21 mouse cellular contexts compared by ENCODE assay signal in the genomic region with DNA sequence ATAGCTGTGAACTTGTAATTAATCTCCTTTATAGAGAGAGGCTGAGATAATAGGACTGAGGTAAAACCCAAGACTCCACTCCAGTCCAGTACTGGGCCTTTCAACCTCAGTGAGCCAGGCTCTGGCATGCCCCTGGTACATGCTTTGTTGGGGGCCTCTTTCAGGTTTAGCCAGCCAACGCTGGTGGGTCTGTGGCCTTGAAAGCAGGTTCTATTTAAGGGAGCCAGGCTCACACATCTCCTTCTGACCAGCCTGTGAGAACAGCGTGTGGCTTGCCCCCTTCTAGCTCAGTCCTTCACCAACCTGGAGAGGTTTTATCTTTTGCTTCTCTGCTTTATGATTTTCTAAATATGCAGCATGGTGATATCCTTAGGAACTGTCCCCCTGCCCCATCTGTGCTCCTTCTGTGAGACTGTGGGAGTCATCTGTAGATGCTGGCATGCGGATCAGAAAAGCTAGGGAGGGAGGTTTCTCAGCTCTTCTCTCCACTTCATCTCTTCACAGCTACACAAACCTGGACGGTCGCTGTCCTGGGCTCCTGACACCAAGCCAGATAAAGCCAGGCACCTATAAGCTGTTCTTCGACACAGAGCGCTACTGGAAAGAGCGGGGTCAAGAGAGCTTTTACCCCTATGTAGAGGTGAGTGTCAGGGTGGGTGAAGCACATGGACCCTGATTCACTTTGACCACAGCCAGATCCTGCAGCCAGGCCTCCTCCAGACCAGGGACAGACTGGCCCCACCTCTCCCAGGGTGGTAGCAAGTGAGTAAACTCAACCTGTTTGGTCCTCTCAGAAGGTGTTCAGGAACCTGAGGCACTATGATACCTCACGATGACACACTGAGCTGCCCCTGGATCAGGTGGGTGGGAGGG. TPM values are rescaled to one million over a fixed set of nuclear protein-coding genes. Genes with fewer than 3 reads are reported as not detected.
DNase-seq lines count a peak whose midpoint lies in the region; ATAC-seq and TF ChIP-seq lines count a peak whose summit lies in the region.
"Had no signal": no experiment of that assay in that cellular context is flagged by ENCODE, and none has a peak within 500 bp of the region (broad histone marks: within the 10 kb centered on the region; RNA-seq: fewer than 3 reads in every experiment).

No protein-coding gene starts in this region.

- ATAC-seq in forebrain, postnatal 0 days = peak; percentile 66
- ATAC-seq in forebrain, embryonic 14.5 days = no peak
- no peak for ATAC-seq in liver, postnatal 0 days
- no peak for ATAC-seq in CD4-positive, CD25-positive, alpha-beta regulatory T cell, adult 4 months

- H3K9ac ChIP-seq in forebrain, postnatal 0 days = no peak overlapping the region
- no peak overlapping the region for H3K9ac ChIP-seq in forebrain, embryonic 14.5 days (ENCODE audit: low read length)
- peak overlapping the region; percentile 36 for H3K9ac ChIP-seq in liver, postnatal 0 days (replicated peaks)

- intact Hi-C loops in left cerebral cortex, postnatal 14 days (cut with DNase I) = no loop called here

- no peaks in the 10 kb centered on the region for H3K4me1 ChIP-seq in forebrain, postnatal 0 days (ENCODE audit: insufficient read depth)
- H3K4me1 ChIP-seq in forebrain, embryonic 14.5 days (ENCODE audit: control insufficient read depth, insufficient read depth, low read length) = no peaks in the 10 kb centered on the region
- no peaks in the 10 kb centered on the region for H3K4me1 ChIP-seq in liver, postnatal 0 days (ENCODE audit: insufficient read depth)

- H3K4me3 ChIP-seq in forebrain, postnatal 0 days (ENCODE audit: low read depth, low read length) = no peak overlapping the region
- no peak overlapping the region for H3K4me3 ChIP-seq in forebrain, embryonic 14.5 days (ENCODE audit: low read depth, low read length)
- H3K4me3 ChIP-seq in liver, postnatal 0 days (ENCODE audit: low read depth, low read length) = peak overlapping the region; percentile 34
- H3K4me3 ChIP-seq: midbrain, embryonic 10.5 days had no signal

- H3K9me3 ChIP-seq in forebrain, postnatal 0 days (ENCODE audit: low read length) = no peaks in the 10 kb centered on the region
- no peaks in the 10 kb centered on the region for H3K9me3 ChIP-seq in forebrain, embryonic 14.5 days (replicated peaks; ENCODE audit: control insufficient read depth, low read length)
- H3K9me3 ChIP-seq in liver, postnatal 0 days (ENCODE audit: low read length) = no peaks in the 10 kb centered on the region
- H3K9me3 ChIP-seq: midbrain, embryonic 10.5 days had no signal

- no peaks in the 10 kb centered on the region for H3K36me3 ChIP-seq in forebrain, postnatal 0 days (ENCODE audit: insufficient read depth)
- H3K36me3 ChIP-seq in forebrain, embryonic 14.5 days (ENCODE audit: control insufficient read depth, insufficient read depth, low read length) = no peaks in the 10 kb centered on the region
- no peaks in the 10 kb centered on the region for H3K36me3 ChIP-seq in liver, postnatal 0 days (replicated peaks; ENCODE audit: insufficient read depth, low read length)
- H3K36me3 ChIP-seq: midbrain, embryonic 10.5 days had no signal

- TF ChIP-seq POLR2A in brain, embryonic 14.5 days (IDR thresholded peaks at IDR 0.05; ENCODE audit: borderline replicate concordance, extremely low read depth, insufficient read depth, insufficient read length, poor library complexity, severe bottlenecking) = no peak

- H3K27me3 ChIP-seq in forebrain, postnatal 0 days (ENCODE audit: insufficient read depth, low read length) = no peaks in the 10 kb centered on the region; the same call in 1 of the 2 replicates
- 0 out of 2 replicates have a peak, but pooled peaks cover 4% of the 10 kb centered on the region for H3K27me3 ChIP-seq in forebrain, embryonic 14.5 days (replicated peaks; ENCODE audit: control insufficient read depth, insufficient read depth, low read length)
- peaks cover 5% of the 10 kb centered on the region; the same call in 1 of the 2 replicates for H3K27me3 ChIP-seq in liver, postnatal 0 days (ENCODE audit: insufficient read depth, low read length)

- no peak for TF ChIP-seq EP300 in liver, postnatal 0 days (IDR thresholded peaks at IDR 0.05; ENCODE audit: low read depth)

- peak; percentile 56 for DNase-seq in forebrain, postnatal 0 days
- no peak for DNase-seq in forebrain, embryonic 14.5 days (ENCODE audit: low spot score)
- DNase-seq in left cerebral cortex, postnatal 14 days (ENCODE audit: low spot score in 2 of 2) = peak; percentile 35 to 71
- no peak for DNase-seq in left cerebral cortex, adult 11 months (ENCODE audit: low spot score)
- peak; percentile 9 for DNase-seq in brain, embryonic 14.5 days (ENCODE audit: low read depth)
- no peak for DNase-seq in liver, postnatal 0 days
- no peak for DNase-seq in thymus, postnatal 4 days
- DNase-seq: cerebellum, adult 9-10 months; heart, postnatal 4 days; kidney, adult 9 months; lung, adult 2 months; lung, postnatal 36 days; thymus, postnatal 36 days had no signal

- no peak overlapping the region for H3K4me2 ChIP-seq in forebrain, postnatal 0 days (ENCODE audit: low read depth)
- H3K4me2 ChIP-seq in forebrain, embryonic 14.5 days (ENCODE audit: low read length) = no peak overlapping the region
- H3K4me2 ChIP-seq in liver, postnatal 0 days (ENCODE audit: low read depth, low read length) = peak overlapping the region; percentile 50

- H3K27ac ChIP-seq in forebrain, postnatal 0 days (ENCODE audit: low read depth, low read length) = no peak overlapping the region
- no peak overlapping the region for H3K27ac ChIP-seq in forebrain, embryonic 14.5 days (ENCODE audit: low read depth, low read length)
- peak overlapping the region; percentile 87; the same call in 1 of the 2 replicates for H3K27ac ChIP-seq in liver, postnatal 0 days (ENCODE audit: low read depth)
- H3K27ac ChIP-seq: midbrain, embryonic 10.5 days had no signal

- no peak for TF ChIP-seq CTCF in forebrain, postnatal 0 days (IDR thresholded peaks at IDR 0.05; ENCODE audit: low read depth)
- TF ChIP-seq CTCF in brain, embryonic 14.5 days (IDR thresholded peaks at IDR 0.05; ENCODE audit: borderline replicate concordance, extremely low read depth, insufficient read depth, insufficient read length) = no peak
- no peak for TF ChIP-seq CTCF in liver, postnatal 0 days (IDR thresholded peaks at IDR 0.05; ENCODE audit: low read depth)

- 71% methylated on average over 9 of the region's 9 CpGs for WGBS in forebrain, postnatal 0 days
- 76% methylated on average over 9 of the region's 9 CpGs for WGBS in forebrain, embryonic 14.5 days
- 66% methylated on average over 9 of the region's 9 CpGs for WGBS in liver, postnatal 0 days (ENCODE audit: insufficient replicate concordance)

RNA-seq across cellular contexts. Expression of a gene that starts 1.7 kb away (rescaled TPM):
- total RNA-seq in forebrain, postnatal 0 days (2014; rRNA removed) = not detected in 2 replicates
- 0.48 and 0.64 TPM in 2 replicates for polyA plus RNA-seq in forebrain, postnatal 0 days (2015; fragmentation: Nextera tagmentation; extraction: Ambion mirVana)
- polyA plus RNA-seq in forebrain, embryonic 14.5 days (2014; fragmentation: Nextera tagmentation; extraction: Ambion mirVana) = 0.41 TPM in 1 of 2 replicates, not detected in the other
- 1 to 10 TPM; 1.1 to 1.5 TPM for total RNA-seq in left cerebral cortex, postnatal 14 days (2021)
- 0.25 TPM in 1 of 2 replicates, not detected in the other for polyA plus RNA-seq in brain, embryonic 14.5 days (2012; rRNA removed)
- polyA plus RNA-seq in liver, postnatal 0 days (2015; fragmentation: Nextera tagmentation; extraction: Ambion mirVana) = 316 TPM in 2 replicates
- polyA plus RNA-seq in CD4-positive, CD25-positive, alpha-beta regulatory T cell, adult 4 months (2017; shearing (Covaris generic)) = not detected
- total RNA-seq: heart, postnatal 4 days had no signal
- polyA plus RNA-seq: heart, embryonic 14.5 days had no signal

RNA-seq across cellular contexts. Expression of a gene that starts 8.9 kb away (rescaled TPM):
- not detected in 2 replicates for total RNA-seq in forebrain, postnatal 0 days (2014; rRNA removed)
- polyA plus RNA-seq in forebrain, postnatal 0 days (2015; fragmentation: Nextera tagmentation; extraction: Ambion mirVana) = 0.48 TPM in 1 of 2 replicates, not detected in the other
- not detected in 2 replicates for polyA plus RNA-seq in forebrain, embryonic 14.5 days (2014; fragmentation: Nextera tagmentation; extraction: Ambion mirVana)
- not detected for total RNA-seq in left cerebral cortex, postnatal 14 days (2021)
- 0.23 TPM in 1 of 2 replicates, not detected in the other for polyA plus RNA-seq in brain, embryonic 14.5 days (2012; rRNA removed)
- not detected in 2 replicates for polyA plus RNA-seq in liver, postnatal 0 days (2015; fragmentation: Nextera tagmentation; extraction: Ambion mirVana)
- not detected for polyA plus RNA-seq in CD4-positive, CD25-positive, alpha-beta regulatory T cell, adult 4 months (2017; shearing (Covaris generic))
- total RNA-seq: adrenal gland, postnatal 25 days had no signal
- polyA plus RNA-seq: heart, embryonic 14.5 days; limb, embryonic 11.5 days; midbrain, embryonic 10.5 days; neural tube, embryonic 11.5 days had no signal

RNA-seq across cellular contexts. Expression of a gene that starts 11.1 kb away (rescaled TPM):
- not detected in 2 replicates for total RNA-seq in forebrain, postnatal 0 days (2014; rRNA removed)
- 0.10 and 0.13 TPM in 2 replicates for polyA plus RNA-seq in forebrain, postnatal 0 days (2015; fragmentation: Nextera tagmentation; extraction: Ambion mirVana)
- not detected in 2 replicates for polyA plus RNA-seq in forebrain, embryonic 14.5 days (2014; fragmentation: Nextera tagmentation; extraction: Ambion mirVana)
- not detected for total RNA-seq in left cerebral cortex, postnatal 14 days (2021)
- 0.06 and 0.07 TPM in 2 replicates for polyA plus RNA-seq in brain, embryonic 14.5 days (2012; rRNA removed)
- polyA plus RNA-seq in liver, postnatal 0 days (2015; fragmentation: Nextera tagmentation; extraction: Ambion mirVana) = not detected in 2 replicates
- polyA plus RNA-seq in CD4-positive, CD25-positive, alpha-beta regulatory T cell, adult 4 months (2017; shearing (Covaris generic)) = not detected
- total RNA-seq: adrenal gland, postnatal 25 days; heart, postnatal 4 days had no signal
- polyA plus RNA-seq: embryonic facial prominence, embryonic 14.5 days; heart, embryonic 14.5 days; limb, embryonic 11.5 days; midbrain, embryonic 10.5 days; neural tube, embryonic 11.5 days had no signal

RNA-seq across cellular contexts. Expression of a gene that starts 14.5 kb away (rescaled TPM):
- 19.8 and 32.1 TPM in 2 replicates for total RNA-seq in forebrain, postnatal 0 days (2014; rRNA removed)
- polyA plus RNA-seq in forebrain, postnatal 0 days (2015; fragmentation: Nextera tagmentation; extraction: Ambion mirVana) = 8.3 and 15.6 TPM in 2 replicates
- 12.3 and 13.6 TPM in 2 replicates for polyA plus RNA-seq in forebrain, embryonic 14.5 days (2014; fragmentation: Nextera tagmentation; extraction: Ambion mirVana)
- total RNA-seq in left cerebral cortex, postnatal 14 days (2021) = 10 to 100 TPM; 15.3 to 16.3 TPM
- 7.7 and 12.8 TPM in 2 replicates for polyA plus RNA-seq in brain, embryonic 14.5 days (2012; rRNA removed)
- 0.14 and 0.21 TPM in 2 replicates for polyA plus RNA-seq in liver, postnatal 0 days (2015; fragmentation: Nextera tagmentation; extraction: Ambion mirVana)
- polyA plus RNA-seq in CD4-positive, CD25-positive, alpha-beta regulatory T cell, adult 4 months (2017; shearing (Covaris generic)) = under 1 TPM; 0.20 to 0.46 TPM

RNA-seq across cellular contexts. Expression of a gene that starts 19.7 kb away (rescaled TPM):
- total RNA-seq in forebrain, postnatal 0 days (2014; rRNA removed) = 2.0 and 4.2 TPM in 2 replicates
- polyA plus RNA-seq in forebrain, postnatal 0 days (2015; fragmentation: Nextera tagmentation; extraction: Ambion mirVana) = not detected in 2 replicates
- polyA plus RNA-seq in forebrain, embryonic 14.5 days (2014; fragmentation: Nextera tagmentation; extraction: Ambion mirVana) = not detected in 2 replicates
- total RNA-seq in left cerebral cortex, postnatal 14 days (2021) = under 1 TPM; 0.93 to 0.99 TPM
- 0.19 and 0.21 TPM in 2 replicates for polyA plus RNA-seq in brain, embryonic 14.5 days (2012; rRNA removed)
- polyA plus RNA-seq in liver, postnatal 0 days (2015; fragmentation: Nextera tagmentation; extraction: Ambion mirVana) = not detected in 2 replicates
- polyA plus RNA-seq in CD4-positive, CD25-positive, alpha-beta regulatory T cell, adult 4 months (2017; shearing (Covaris generic)) = not detected
- polyA plus RNA-seq: embryonic facial prominence, embryonic 14.5 days; gonadal fat pad, adult 2 months; heart, embryonic 14.5 days; limb, embryonic 11.5 days; lung, adult 2 months; midbrain, embryonic 10.5 days; neural tube, embryonic 11.5 days had no signal

Comparison
In these comparisons a context has a peak if more than half of its experiments do, and no peak if none do; other contexts are left out.
1. DNase-seq: peak in forebrain, postnatal 0 days (single experiment), left cerebral cortex, postnatal 14 days (2 of 2) and brain, embryonic 14.5 days (single experiment); none in forebrain, embryonic 14.5 days (single experiment), left cerebral cortex, adult 11 months (single experiment), liver, postnatal 0 days (single experiment) and thymus, postnatal 4 days (single experiment).
2. RNA of a gene that starts 1.7 kb away (polyA plus RNA-seq): 316 TPM in liver, postnatal 0 days; 0.48 to 0.64 TPM in forebrain, postnatal 0 days, 0.41 TPM in forebrain, embryonic 14.5 days, 0.25 TPM in brain, embryonic 14.5 days and not detected in CD4-positive, CD25-positive, alpha-beta regulatory T cell, adult 4 months; every median in the first group is over 100 times any median in the second.